Mouse (Mus musculus): ENCODE measurements around the gene Cd5.

Cd5 gene

DNA sequence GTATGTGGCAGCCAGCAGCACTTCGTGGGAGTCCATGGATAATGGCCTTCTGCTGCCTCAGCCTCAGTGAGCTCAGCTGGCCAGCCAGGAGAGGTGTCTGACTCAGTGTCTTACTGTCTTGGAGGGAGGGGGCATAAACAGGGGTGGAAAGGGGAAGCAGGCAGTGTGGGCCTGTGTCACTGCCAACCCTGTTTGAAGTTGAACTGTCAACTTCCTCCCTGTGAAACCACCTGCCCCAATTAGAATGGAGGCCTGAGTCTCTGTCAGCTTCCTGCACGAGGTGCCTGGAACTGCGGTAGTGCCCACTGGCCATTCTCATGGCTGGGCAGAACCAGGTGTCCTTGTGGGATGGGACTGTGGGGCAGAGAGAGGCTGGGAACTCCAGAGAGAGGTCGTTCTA is at the start of gene Cd5:
Gene Cd5, minus strand, starts transcription at position 192 of the 400 bp plus-strand sequence.
- DNase-seq: no peak

DNA sequence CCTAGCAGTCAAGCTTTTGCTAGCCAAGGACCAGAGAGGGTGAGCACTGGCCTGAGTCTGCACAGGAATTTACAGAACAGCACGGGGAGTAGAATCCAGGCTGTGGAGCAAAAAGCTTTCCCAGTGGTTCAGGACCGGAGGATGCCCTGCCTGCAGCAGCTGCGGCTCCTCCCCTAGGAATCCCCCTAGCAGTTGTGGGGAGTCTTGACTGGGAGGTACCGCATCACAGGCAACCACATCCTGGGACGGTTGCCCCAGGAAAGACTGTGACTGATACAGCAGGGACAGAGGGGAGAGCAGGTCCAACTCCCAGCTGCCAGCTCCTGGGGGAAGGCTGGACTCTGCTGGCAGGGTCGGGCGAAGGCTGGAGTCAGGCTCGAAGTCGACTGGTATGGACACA is 49.4 kb upstream of the Cd5 start:
- no peak for DNase-seq

- no peak for DNase-seq
These were observed 48.6 kb upstream of the Cd5 start for GRCm38 (mm10) chr19:10787406-10787805.

GRCm38 (mm10) chr19:10786753-10787152 is 48.0 kb upstream of the Cd5 start:
- no peak for DNase-seq

DNA sequence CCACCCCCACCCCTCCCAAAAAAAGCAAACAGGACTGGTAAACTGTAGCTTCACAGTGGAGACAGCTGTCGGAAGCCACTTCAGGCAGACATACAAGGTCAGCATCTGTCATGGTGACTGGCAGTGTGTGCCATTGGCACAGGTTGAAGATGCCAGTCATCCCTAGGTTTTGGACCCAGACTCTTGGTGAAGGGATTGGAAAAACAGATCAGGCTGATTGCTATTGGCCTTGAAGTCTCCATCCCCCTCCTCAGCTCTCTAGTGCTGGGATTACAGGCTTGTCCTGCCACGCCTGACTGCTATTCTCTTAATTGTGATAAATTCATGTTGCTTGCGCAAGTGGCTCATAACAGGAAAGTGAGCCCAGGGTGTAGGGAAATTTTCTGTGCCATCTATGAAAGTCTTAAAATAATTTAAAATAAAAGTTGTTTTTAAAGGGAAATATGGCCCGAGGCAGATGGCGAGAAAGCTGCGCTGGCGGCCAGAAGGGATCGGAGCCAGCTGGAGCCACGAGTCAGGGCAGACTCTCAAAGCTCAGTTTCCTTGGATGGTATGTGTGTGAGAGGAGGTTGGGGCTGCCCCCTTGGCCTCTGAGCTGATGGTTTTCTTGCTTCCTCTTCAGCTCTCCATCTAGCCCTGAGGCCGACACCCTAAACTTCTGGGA is 46.1 kb upstream of the Cd5 start:
- peak; percentile 64 to 69 for DNase-seq

DNA sequence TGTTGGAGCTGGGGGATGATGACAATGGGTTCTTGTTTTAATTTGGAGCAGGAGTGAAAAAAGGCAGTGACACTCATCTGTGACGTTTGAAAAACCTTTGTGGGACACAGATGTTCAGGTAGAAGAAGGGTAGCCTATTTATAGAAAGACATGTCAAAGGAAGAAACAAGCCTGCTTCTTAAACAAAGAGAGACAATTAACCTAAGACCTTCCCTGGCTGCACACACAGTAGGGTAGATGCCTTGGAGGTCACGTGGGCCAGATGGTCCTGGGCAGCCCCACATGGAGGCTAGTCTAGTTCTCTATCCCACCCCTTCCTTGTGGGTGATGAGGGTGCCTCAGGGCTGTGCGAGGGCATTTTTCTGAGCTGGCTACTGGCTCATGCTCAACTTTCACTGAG is 45.3 kb upstream of the Cd5 start:
- DNase-seq: no peak

- no peak for DNase-seq
These were observed 44.4 kb upstream of the Cd5 start for GRCm38 (mm10) chr19:10783168-10783567.

DNA sequence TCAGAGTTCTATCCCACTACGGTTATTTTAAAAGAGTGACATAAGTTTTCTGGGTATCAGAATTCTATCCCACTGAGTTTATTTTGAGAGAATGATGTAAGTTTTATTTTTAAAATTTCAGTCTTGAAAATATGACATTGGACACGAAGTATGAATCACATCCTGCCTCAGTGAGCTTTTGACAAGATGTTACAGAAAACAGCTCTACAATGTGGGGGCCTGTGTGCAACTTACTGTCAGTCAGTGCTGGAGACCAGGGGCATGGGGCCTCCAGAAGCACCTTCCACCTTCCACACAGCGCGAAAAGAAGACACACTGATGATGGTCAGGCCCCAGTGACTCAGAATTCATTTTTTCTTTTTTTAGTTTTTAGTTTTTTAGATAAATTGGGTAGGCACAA is 42.8 kb upstream of the Cd5 start:
- DNase-seq: no peak

GRCm38 (mm10) chr19:10776906-10777305 is 38.1 kb upstream of the Cd5 start:
- DNase-seq: no peak

- no peak for DNase-seq
These were observed 35.3 kb upstream of the Cd5 start for GRCm38 (mm10) chr19:10774141-10774540.

DNA sequence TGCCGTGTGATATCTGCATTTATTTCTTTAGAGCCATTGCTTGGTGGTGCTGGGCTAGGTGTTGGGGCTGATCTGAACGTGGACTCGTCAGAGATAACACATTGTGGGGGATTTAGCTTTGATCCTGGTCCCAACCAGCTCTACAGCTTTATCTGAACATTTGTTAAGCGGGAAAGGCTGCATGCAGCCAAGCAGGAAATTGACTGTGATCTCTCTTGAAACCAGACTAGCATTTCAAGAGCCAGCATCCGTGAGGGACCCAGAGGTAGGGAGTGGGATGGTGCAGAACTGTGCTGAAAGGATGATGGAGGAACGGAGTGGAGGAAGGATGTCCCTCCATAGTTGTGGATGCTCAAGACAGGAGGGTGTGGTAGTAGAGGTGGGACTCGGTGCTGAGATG is 34.6 kb upstream of the Cd5 start:
- DNase-seq: no peak

DNA sequence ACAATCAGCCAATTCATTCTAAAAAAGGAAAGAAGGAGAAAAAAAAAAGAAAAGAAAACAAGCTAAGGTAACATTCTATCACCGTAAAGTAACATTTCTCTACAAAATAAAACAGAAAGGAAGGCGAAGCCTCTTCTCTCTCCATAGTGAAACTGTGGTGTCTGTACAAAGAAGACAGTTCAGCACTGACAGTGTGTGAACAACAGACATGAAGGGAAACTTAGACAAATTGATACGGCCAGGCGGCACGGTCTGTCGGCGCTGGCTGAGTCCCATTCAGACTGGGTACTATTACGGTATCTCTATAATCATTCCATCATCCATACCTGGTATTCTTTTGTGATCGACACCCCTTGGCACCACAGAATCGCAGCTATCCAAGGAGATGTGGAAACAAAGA is 34.1 kb upstream of the Cd5 start:
- no peak for DNase-seq

DNA sequence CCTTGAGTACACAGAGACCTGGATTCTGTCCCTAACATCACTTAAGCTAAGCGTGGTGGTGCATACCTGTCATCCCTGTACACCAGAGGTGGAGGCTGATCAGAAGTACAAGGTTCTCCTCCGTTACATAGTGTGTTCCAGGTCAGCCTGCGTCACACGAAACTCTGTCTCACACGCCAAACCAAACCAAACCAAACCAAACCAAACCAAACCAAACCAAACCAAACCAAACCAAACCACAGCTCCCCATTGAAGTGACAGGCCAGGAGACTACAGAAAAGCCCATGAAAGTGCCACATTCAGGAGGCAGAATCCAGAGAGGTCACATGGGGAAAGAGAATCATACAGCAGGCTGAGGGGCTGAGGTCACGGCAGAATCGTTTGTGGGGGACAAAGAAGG is 33.2 kb upstream of the Cd5 start:
- no peak for DNase-seq

DNA sequence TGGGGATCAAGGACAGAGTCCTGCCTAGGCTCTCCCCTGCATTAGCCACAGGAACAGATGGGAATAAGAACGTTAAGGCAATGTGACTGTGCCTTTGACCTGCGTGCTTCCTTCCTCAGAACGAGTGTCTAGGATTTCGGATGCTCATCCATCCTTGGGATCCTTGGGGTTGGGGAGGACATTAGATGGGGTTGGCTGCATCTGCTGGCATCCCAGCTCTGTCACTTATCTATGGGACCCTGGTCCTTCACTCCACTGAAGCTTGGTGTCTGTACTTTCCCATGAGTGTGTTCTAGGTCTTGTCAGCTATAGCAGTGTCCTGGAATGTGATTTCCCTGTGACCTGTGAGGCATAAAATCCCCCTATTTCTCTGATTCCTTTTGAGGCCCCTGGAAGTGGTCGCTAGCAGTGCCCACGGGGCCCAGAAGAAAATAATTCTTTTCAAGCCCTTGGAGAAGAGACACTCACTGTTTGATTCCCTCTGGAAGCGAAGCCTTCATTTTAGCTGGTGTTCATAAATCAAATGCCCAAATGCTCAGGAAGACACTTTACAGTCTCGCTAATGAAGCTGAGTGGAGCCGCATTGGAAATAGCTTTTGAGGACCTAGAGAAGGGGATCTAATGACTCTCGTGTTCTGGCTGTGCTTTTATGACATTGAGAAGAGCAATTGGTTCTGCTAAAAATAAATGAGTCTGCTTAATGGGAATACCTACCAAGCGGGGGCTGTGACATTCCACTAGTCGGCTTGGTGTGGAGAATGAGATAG is 30.8 kb upstream of the Cd5 start:
- no peak for DNase-seq

- peak in 1 of 2 experiments; percentile 14 for DNase-seq
These were observed 30.1 kb upstream of the Cd5 start for GRCm38 (mm10) chr19:10768694-10769428.

GRCm38 (mm10) chr19:10767631-10768030 is 28.8 kb upstream of the Cd5 start:
- peak; percentile 84 to 86 for DNase-seq

GRCm38 (mm10) chr19:10763381-10764031 is 24.7 kb upstream of the Cd5 start:
- DNase-seq: peak in 1 of 2 experiments; percentile 22

GRCm38 (mm10) chr19:10762468-10762867 is 23.7 kb upstream of the Cd5 start:
- DNase-seq: peak in 1 of 2 experiments; percentile 22

DNA sequence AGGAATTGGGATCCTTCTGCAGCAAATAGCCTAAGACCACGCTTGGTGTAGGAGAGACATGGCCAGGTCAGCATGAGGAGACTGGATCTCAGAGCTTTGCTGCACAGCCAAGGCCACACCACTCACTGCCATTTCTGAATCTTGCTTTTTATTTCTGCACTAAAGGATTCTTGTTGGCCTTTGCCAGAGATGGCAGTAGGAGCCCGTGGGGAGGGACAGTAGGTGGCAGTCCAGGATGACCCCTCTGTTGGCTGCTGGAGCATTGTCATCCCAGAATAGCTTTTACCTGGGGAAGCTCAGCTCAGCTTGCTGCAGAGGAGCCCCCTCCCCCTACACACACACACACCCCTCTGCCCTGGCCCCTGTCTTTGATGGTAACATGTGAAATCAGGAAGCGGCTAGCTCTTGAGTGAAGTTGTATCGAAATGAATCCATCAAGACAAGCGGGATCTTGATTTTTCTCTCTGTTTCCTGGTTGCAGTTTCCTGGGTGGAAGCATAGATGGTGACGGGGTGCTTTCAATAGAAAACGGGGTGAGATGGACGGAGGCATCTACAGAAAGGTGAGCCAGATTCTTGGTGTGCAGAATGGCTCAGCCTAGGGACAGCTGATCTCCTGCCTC is 23.1 kb upstream of the Cd5 start:
- DNase-seq: peak in 1 of 2 experiments; percentile 21

DNA sequence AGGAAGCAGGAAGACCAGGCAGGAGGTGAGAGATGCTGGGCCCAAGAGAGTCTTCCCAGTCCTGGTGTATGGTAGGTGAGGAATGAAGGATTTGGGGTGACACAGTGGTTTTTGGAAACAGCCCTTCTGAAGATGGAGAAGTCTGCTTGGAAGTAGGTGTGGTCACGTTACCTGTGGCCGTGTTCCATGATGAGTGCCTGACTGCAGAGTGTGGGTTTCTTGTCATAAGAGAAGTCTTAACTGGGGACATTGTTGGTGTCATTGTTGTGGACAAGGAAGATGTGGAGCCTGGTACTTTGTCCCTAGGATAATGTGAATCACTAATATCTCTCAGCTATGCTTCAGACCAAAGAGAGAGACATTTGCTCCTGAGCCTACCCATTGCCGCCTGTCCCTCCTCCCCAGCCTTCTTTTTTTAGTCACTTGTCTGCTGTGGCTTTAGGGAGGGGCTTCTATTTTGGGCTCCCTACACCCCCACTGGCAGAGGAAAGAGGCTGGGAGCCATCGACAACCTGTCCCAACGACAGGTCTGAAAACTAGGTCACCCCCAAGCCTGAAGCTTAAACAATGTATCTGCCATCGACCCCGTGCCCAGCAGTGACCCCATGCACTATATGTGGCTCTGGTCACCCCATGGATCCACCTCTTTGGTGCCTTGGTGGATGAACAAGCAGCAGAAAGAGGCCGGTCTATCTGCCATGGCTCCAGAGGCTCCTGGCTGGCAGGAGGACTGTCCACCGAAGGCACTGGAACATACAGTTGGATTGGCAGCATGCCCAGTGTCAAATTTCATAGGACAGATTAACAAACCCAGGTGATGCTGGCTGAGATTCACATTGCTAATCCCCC is 21.4 kb upstream of the Cd5 start:
- peak; percentile 62 to 82 for DNase-seq

GRCm38 (mm10) chr19:10759525-10759924 is 20.7 kb upstream of the Cd5 start:
- DNase-seq: no peak

GRCm38 (mm10) chr19:10758708-10759107 is 19.9 kb upstream of the Cd5 start:
- no peak for DNase-seq

All from cerebellum, postnatal 36 days (tissue).